In genomic region chr2:144896430-144896829, GRCm38 (mm10) we compare ENCODE assay signal across 23 mouse cellular contexts.
DNase-seq lines count a peak whose midpoint lies in the region; ATAC-seq and TF ChIP-seq lines count a peak whose summit lies in the region.
"Had no signal": no experiment of that assay in that cellular context is flagged by ENCODE, and none has a peak within 500 bp of the region (broad histone marks: within the 10 kb centered on the region; RNA-seq: fewer than 3 reads in every experiment).

No protein-coding gene starts in this region.

- H3K36me3 ChIP-seq in intestine, postnatal 0 days (ENCODE audit: control insufficient read depth, insufficient read depth) = no peaks in the 10 kb centered on the region
- no peaks in the 10 kb centered on the region for H3K36me3 ChIP-seq in intestine, embryonic 16.5 days (ENCODE audit: control insufficient read depth, insufficient read depth, low read length)
- no peaks in the 10 kb centered on the region for H3K36me3 ChIP-seq in midbrain, postnatal 0 days (ENCODE audit: insufficient read depth, low read length)
- H3K36me3 ChIP-seq in midbrain, embryonic 15.5 days (replicated peaks) = no peaks in the 10 kb centered on the region
- H3K36me3 ChIP-seq: heart, embryonic 13.5 days; liver, embryonic 15.5 days; midbrain, embryonic 13.5 days; stomach, embryonic 15.5 days had no signal

- H3K9ac ChIP-seq in intestine, postnatal 0 days (ENCODE audit: low read depth, low read length) = no peak overlapping the region
- no peak overlapping the region for H3K9ac ChIP-seq in intestine, embryonic 16.5 days (ENCODE audit: low read depth, low read length)
- no peak overlapping the region for H3K9ac ChIP-seq in midbrain, postnatal 0 days (replicated peaks; ENCODE audit: low read length, poor library complexity, severe bottlenecking)
- no peak overlapping the region for H3K9ac ChIP-seq in midbrain, embryonic 15.5 days
- H3K9ac ChIP-seq: heart, embryonic 13.5 days; liver, embryonic 15.5 days; midbrain, embryonic 13.5 days; stomach, embryonic 15.5 days had no signal

- ATAC-seq in intestine, postnatal 0 days = no peak
- ATAC-seq in intestine, embryonic 16.5 days = no peak
- no peak for ATAC-seq in midbrain, postnatal 0 days (ENCODE audit: low FRiP score)
- no peak for ATAC-seq in midbrain, embryonic 15.5 days (replicated peaks)
- ATAC-seq in megakaryocyte progenitor cell, adult 5-6 weeks (replicated peaks; ENCODE audit: poor library complexity) = no peak; the same call in 1 of the 2 replicates
- ATAC-seq: forebrain, embryonic 16.5 days; hindbrain, embryonic 16.5 days; lung, postnatal 0 days; midbrain, embryonic 13.5 days had no signal

- TF ChIP-seq CTCF in intestine, postnatal 0 days (IDR thresholded peaks at IDR 0.05; ENCODE audit: low read depth) = 0 out of 2 replicates have a peak, but pooled peaks have one; percentile 22
- TF ChIP-seq CTCF in midbrain, postnatal 0 days (IDR thresholded peaks at IDR 0.05) = peak; percentile 26; the same call in 1 of the 2 replicates

- no peaks in the 10 kb centered on the region for H3K9me3 ChIP-seq in intestine, postnatal 0 days (ENCODE audit: control insufficient read depth)
- no peaks in the 10 kb centered on the region for H3K9me3 ChIP-seq in intestine, embryonic 16.5 days (ENCODE audit: control insufficient read depth, low read length)
- H3K9me3 ChIP-seq in midbrain, postnatal 0 days (ENCODE audit: low read length) = no peaks in the 10 kb centered on the region
- no peaks in the 10 kb centered on the region for H3K9me3 ChIP-seq in midbrain, embryonic 15.5 days
- H3K9me3 ChIP-seq: liver, embryonic 15.5 days; midbrain, embryonic 13.5 days; stomach, embryonic 15.5 days had no signal

- no peaks in the 10 kb centered on the region for H3K4me1 ChIP-seq in intestine, postnatal 0 days (replicated peaks; ENCODE audit: control insufficient read depth, insufficient read depth, low read length)
- no peaks in the 10 kb centered on the region for H3K4me1 ChIP-seq in intestine, embryonic 16.5 days (ENCODE audit: control insufficient read depth, insufficient read depth, low read length)
- H3K4me1 ChIP-seq in midbrain, postnatal 0 days (ENCODE audit: insufficient read depth, low read length) = no peaks in the 10 kb centered on the region
- H3K4me1 ChIP-seq in midbrain, embryonic 15.5 days = no peaks in the 10 kb centered on the region
- H3K4me1 ChIP-seq: heart, embryonic 13.5 days; liver, embryonic 15.5 days; midbrain, embryonic 13.5 days; stomach, embryonic 15.5 days had no signal

- 89% methylated on average over 2 of the region's 2 CpGs for WGBS in intestine, postnatal 0 days
- WGBS in intestine, embryonic 16.5 days = 86% methylated on average over 2 of the region's 2 CpGs
- WGBS in midbrain, postnatal 0 days = 95% methylated on average over 2 of the region's 2 CpGs
- 85% methylated on average over 2 of the region's 2 CpGs for WGBS in midbrain, embryonic 15.5 days

- peak; percentile 36 to 48 for DNase-seq in cerebellum, postnatal 10 days
- DNase-seq in cerebellum, postnatal 4 days (ENCODE audit: low spot score in 2 of 2) = no peak
- DNase-seq in midbrain, postnatal 0 days (ENCODE audit: low spot score) = peak; percentile 28
- DNase-seq: adrenal gland, adult 8-10 months; B cell, adult 2 months; embryo, embryonic 11 days; gastrocnemius, adult 2 months; heart, postnatal 4 days; kidney, adult 18-20 months; kidney, postnatal 14 days; right cerebral cortex, postnatal 14 days had no signal

- no peak overlapping the region for H3K27ac ChIP-seq in intestine, postnatal 0 days (ENCODE audit: low read depth, low read length)
- H3K27ac ChIP-seq in intestine, embryonic 16.5 days (ENCODE audit: low read length) = no peak overlapping the region
- no peak overlapping the region for H3K27ac ChIP-seq in midbrain, postnatal 0 days (ENCODE audit: low read depth, low read length)
- no peak overlapping the region for H3K27ac ChIP-seq in midbrain, embryonic 15.5 days
- H3K27ac ChIP-seq: gastrocnemius, adult 2 months; heart, embryonic 13.5 days; liver, embryonic 15.5 days; midbrain, embryonic 13.5 days; stomach, embryonic 15.5 days had no signal

- H3K4me2 ChIP-seq in intestine, postnatal 0 days (replicated peaks; ENCODE audit: low read depth) = no peak overlapping the region
- no peak overlapping the region for H3K4me2 ChIP-seq in intestine, embryonic 16.5 days (ENCODE audit: low read depth, low read length)
- H3K4me2 ChIP-seq in midbrain, postnatal 0 days (ENCODE audit: low read depth, low read length, poor library complexity, severe bottlenecking) = no peak overlapping the region
- H3K4me2 ChIP-seq in midbrain, embryonic 15.5 days = no peak overlapping the region
- H3K4me2 ChIP-seq: heart, embryonic 13.5 days; liver, embryonic 15.5 days; midbrain, embryonic 13.5 days; stomach, embryonic 15.5 days had no signal

- no peak overlapping the region for H3K4me3 ChIP-seq in intestine, postnatal 0 days (ENCODE audit: low read depth, low read length)
- no peak overlapping the region for H3K4me3 ChIP-seq in intestine, embryonic 16.5 days (ENCODE audit: low read length)
- H3K4me3 ChIP-seq in midbrain, postnatal 0 days (ENCODE audit: low read depth, low read length) = no peak overlapping the region
- no peak overlapping the region for H3K4me3 ChIP-seq in midbrain, embryonic 15.5 days
- H3K4me3 ChIP-seq: gastrocnemius, adult 2 months; heart, embryonic 13.5 days; liver, embryonic 15.5 days; midbrain, embryonic 13.5 days; myocyte; stomach, embryonic 15.5 days had no signal

- no peaks in the 10 kb centered on the region for H3K27me3 ChIP-seq in intestine, postnatal 0 days (replicated peaks; ENCODE audit: control insufficient read depth, insufficient read depth, low read length)
- no peaks in the 10 kb centered on the region for H3K27me3 ChIP-seq in intestine, embryonic 16.5 days (replicated peaks; ENCODE audit: control insufficient read depth, insufficient read depth, low read length)
- no peaks in the 10 kb centered on the region for H3K27me3 ChIP-seq in midbrain, postnatal 0 days (ENCODE audit: insufficient read depth, low read length)
- H3K27me3 ChIP-seq in midbrain, embryonic 15.5 days (replicated peaks) = no peaks in the 10 kb centered on the region
- H3K27me3 ChIP-seq: heart, embryonic 13.5 days; liver, embryonic 15.5 days; midbrain, embryonic 13.5 days; stomach, embryonic 15.5 days had no signal

Comparison
In these comparisons a context has a peak if more than half of its experiments do, and no peak if none do; other contexts are left out.
1. DNase-seq: peak in cerebellum, postnatal 10 days (2 of 2) and midbrain, postnatal 0 days (single experiment); none in cerebellum, postnatal 4 days (0 of 2).